Mouse (Mus musculus) bone marrow, adult 2 months (tissue): ENCODE data around the gene Clstn1. TPM values are rescaled to one million over a fixed set of nuclear protein-coding genes. Genes with fewer than 3 reads are reported as not detected.

Experiments used
- H3K27ac ChIP-seq: fragments of 200-500 bp; 2 replicates; pipeline ENCODE4 v1.5.1; 2012; ENCODE audit warnings: low read depth, mild to moderate bottlenecking, control low read depth, inconsistent platforms, low read length; ENCODE audit not compliant: control insufficient read depth, poor library complexity, insufficient read depth
- H3K4me1 ChIP-seq: fragments of 200-500 bp; 2 replicates; pipeline ENCODE4 v1.6.1; 2011; ENCODE audit warnings: low read length; ENCODE audit not compliant: control insufficient read depth, insufficient read depth
- H3K4me3 ChIP-seq: fragments of 200-500 bp; replicated peaks from 2 replicates; pipeline ENCODE3; 2011; ENCODE audit warnings: mild to moderate bottlenecking, low read depth, low read length, control low read depth; ENCODE audit not compliant: control insufficient read depth
- CTCF ChIP-seq: fragments of 200-500 bp; IDR thresholded peaks from 2 replicates; pipeline ENCODE4 v1.5.1; 2011; ENCODE audit warnings: low read length, control low read depth; ENCODE audit not compliant: control insufficient read depth, insufficient read depth
- POLR2A ChIP-seq: fragments of 200-500 bp; IDR thresholded peaks from 2 replicates; pipeline ENCODE4 v1.6.1; 2011; ENCODE audit warnings: low read depth, mild to moderate bottlenecking, control low read depth, low read length, borderline replicate concordance; ENCODE audit not compliant: control insufficient read depth
- WGBS: fragments of 180-500 bp; shearing (Covaris S2); methylation state at CpG from one replicate; pipeline ENCODE4 v1.1.7; 2018; 5-methylcytosine and 5-hydroxymethylcytosine counted together
- polyA plus RNA-seq: library from polyadenylated mRNA; stranded (reverse); fragments of >200 nt; gene quantifications from 2 replicates; pipeline ENCODE4 v1.2.4, GENCODE M21; 2011; ENCODE audit warnings: low replicate concordance; ENCODE audit not compliant: missing spikeins, insufficient read depth, insufficient read length

Gene Clstn1
- polyA plus RNA-seq, 1 experiment: 6.3 TPM

GRCm38 (mm10) chr4:149660598-149660997 lies 74.3 kb downstream of the Clstn1 start:
- Histone ChIP-seq H3K27ac (no peak overlapping the region), H3K4me3 (no peak overlapping the region), H3K4me1 (peaks cover 6% of the 10 kb centered on the region)
- TF ChIP-seq POLR2A (no peak), CTCF (no peak)
- 59% methylated on average over 7 of the region's 7 CpGs for WGBS

- 36% methylated on average over 14 of the region's 14 CpGs for WGBS
- TF ChIP-seq CTCF: no peak
- TF ChIP-seq POLR2A: no peak
- Histone ChIP-seq H3K4me1 (peaks cover 11% of the 10 kb centered on the region), H3K27ac (no peak overlapping the region), H3K4me3 (no peak overlapping the region)
Observed at GRCm38 (mm10) chr4:149661967-149662589, 75.8 kb downstream of the Clstn1 start.

GRCm38 (mm10) chr4:149663849-149664503 lies 77.7 kb downstream of the Clstn1 start:
- TF ChIP-seq CTCF (no peak), POLR2A (no peak)
- H3K27ac ChIP-seq: peak overlapping the region; percentile 44
- peaks cover 9% of the 10 kb centered on the region for H3K4me1 ChIP-seq
- 27% methylated on average over 7 of the region's 7 CpGs for WGBS
- no peak overlapping the region for H3K4me3 ChIP-seq

- peak overlapping the region; percentile 53 for H3K27ac ChIP-seq
- H3K4me1 ChIP-seq: peaks cover 9% of the 10 kb centered on the region
- H3K4me3 ChIP-seq: no peak overlapping the region
- TF ChIP-seq POLR2A (no peak), CTCF (no peak)
- WGBS: 7% methylated on average over 6 of the region's 6 CpGs
Observed at GRCm38 (mm10) chr4:149665016-149665691, 78.9 kb downstream of the Clstn1 start.

GRCm38 (mm10) chr4:149665692-149666090 lies 79.4 kb downstream of the Clstn1 start:
- TF ChIP-seq CTCF (no peak), POLR2A (no peak)
- Histone ChIP-seq H3K4me1 (peaks cover 9% of the 10 kb centered on the region), H3K27ac (peak overlapping the region; percentile 53), H3K4me3 (no peak overlapping the region)
- WGBS: 39% methylated on average over 6 of the region's 6 CpGs

- Histone ChIP-seq H3K4me1 (no peaks in the 10 kb centered on the region; the same call in 1 of the 2 replicates), H3K27ac (no peak overlapping the region), H3K4me3 (no peak overlapping the region)
- 93% methylated on average over 6 of the region's 6 CpGs for WGBS
- TF ChIP-seq CTCF (no peak), POLR2A (no peak)
Observed at GRCm38 (mm10) chr4:149671175-149671574, 84.9 kb downstream of the Clstn1 start.

GRCm38 (mm10) chr4:149672747-149673146 lies 86.5 kb downstream of the Clstn1 start:
- TF ChIP-seq CTCF: no peak
- H3K4me3 ChIP-seq: no peak overlapping the region
- no peak overlapping the region for H3K27ac ChIP-seq
- peaks cover 1% of the 10 kb centered on the region; the same call in 1 of the 2 replicates for H3K4me1 ChIP-seq
- WGBS: 91% methylated on average over 5 of the region's 5 CpGs

GRCm38 (mm10) chr4:149674814-149675377 lies 88.6 kb downstream of the Clstn1 start:
- H3K4me1 ChIP-seq: peaks cover 1% of the 10 kb centered on the region; the same call in 1 of the 2 replicates
- H3K4me3 ChIP-seq: no peak overlapping the region
- H3K27ac ChIP-seq: no peak overlapping the region
- 72% methylated on average over 8 of the region's 8 CpGs for WGBS
- TF ChIP-seq CTCF (no peak), POLR2A (no peak)
